Mouse (Mus musculus) intestine, embryonic 14.5 days (tissue): ENCODE measurements at regions not wholly inside any gene's neighbourhood (a gene's known extent, or its start where the extent isn't known, plus 50 kb on each side); places are given as distances from the start of the nearest gene placed in this dataset.

Experiments used
- ATAC-seq: fragments of 200-750 bp; cut with Nextera tagmentation; replicated peaks from 2 replicates; pipeline ENCODE4 v1.8.0; 2017; ENCODE audit warnings: low read depth, moderate number of reproducible peaks, moderate TSS enrichment, moderate library complexity; ENCODE audit not compliant: low FRiP score, low TSS enrichment
- DNase-seq: peaks from one replicate; pipeline ENCODE4 v3.0.0-alpha.2; 2018; ENCODE audit warnings: low spot score
- H3K27ac ChIP-seq: fragments of 300-500 bp; sonication (generic); 2 replicates; pipeline ENCODE4 v1.5.1; 2014; ENCODE audit warnings: low read depth, mild to moderate bottlenecking, control low read depth
- H3K27me3 ChIP-seq: fragments of 300-500 bp; sonication (generic); replicated peaks from 2 replicates; pipeline ENCODE4 v1.6.1; 2014; ENCODE audit warnings: low read length, control low read depth; ENCODE audit not compliant: control insufficient read depth, insufficient read depth
- H3K36me3 ChIP-seq: fragments of 300-500 bp; sonication (generic); 2 replicates; pipeline ENCODE4 v1.6.1; 2014; ENCODE audit warnings: low read length, control low read depth; ENCODE audit not compliant: control insufficient read depth, insufficient read depth
- H3K4me1 ChIP-seq: fragments of 300-500 bp; sonication (generic); replicated peaks from 2 replicates; pipeline ENCODE4 v1.6.1; 2014; ENCODE audit warnings: low read length, control low read depth, mixed read lengths; ENCODE audit not compliant: control insufficient read depth, insufficient read depth
- H3K4me2 ChIP-seq: fragments of 300-500 bp; sonication (generic); 2 replicates; pipeline ENCODE4 v1.6.1; 2014; ENCODE audit warnings: low read length
- H3K4me3 ChIP-seq: fragments of 300-500 bp; sonication (generic); 2 replicates; pipeline ENCODE4 v1.5.1; 2014; ENCODE audit warnings: low read depth, low read length, control low read depth, mixed read lengths
- H3K9ac ChIP-seq: fragments of 300-500 bp; sonication (generic); 2 replicates; pipeline ENCODE4 v1.6.1; 2014; ENCODE audit warnings: mild to moderate bottlenecking, low read length
- H3K9me3 ChIP-seq: fragments of 300-500 bp; sonication (generic); 2 replicates; pipeline ENCODE4 v1.6.1; 2016; ENCODE audit warnings: low read length, control low read depth; ENCODE audit not compliant: control insufficient read depth
- WGBS: fragments of 180-500 bp; shearing (Covaris S2); extraction: QIAGEN DNeasy Blood & Tissue Kit; methylation state at CpG from one replicate; pipeline ENCODE4 v1.1.7; 2014; 5-methylcytosine and 5-hydroxymethylcytosine counted together

DNA sequence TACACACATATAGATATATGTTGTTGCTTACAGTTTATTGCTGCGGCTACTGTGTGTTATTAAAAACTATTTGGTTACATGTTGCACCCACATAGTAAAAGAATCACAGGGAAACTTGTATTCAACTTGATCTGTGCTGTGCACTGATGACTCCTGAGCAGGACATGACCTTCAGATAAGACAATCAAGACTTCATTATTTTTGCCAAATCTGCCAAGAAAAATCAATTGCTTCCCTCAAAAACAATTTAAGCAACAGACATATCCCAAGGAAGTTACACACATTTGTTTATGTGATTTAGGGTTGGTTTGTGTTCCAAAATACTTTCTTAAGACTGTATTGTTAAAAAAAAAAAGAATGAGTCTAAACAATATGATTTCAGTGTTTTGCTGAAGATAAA lies 114.7 kb upstream of the Emcn start:
- Histone ChIP-seq H3K4me1 (no peaks in the 10 kb centered on the region), H3K4me2 (no peak overlapping the region), H3K4me3 (no peak overlapping the region), H3K9me3 (no peaks in the 10 kb centered on the region), H3K36me3 (no peaks in the 10 kb centered on the region), H3K9ac (no peak overlapping the region), H3K27me3 (no peaks in the 10 kb centered on the region), H3K27ac (no peak overlapping the region)
- DNase-seq = no peak
- WGBS = 88% methylated on average over 1 of the region's 1 CpGs
- no peak for ATAC-seq

DNA sequence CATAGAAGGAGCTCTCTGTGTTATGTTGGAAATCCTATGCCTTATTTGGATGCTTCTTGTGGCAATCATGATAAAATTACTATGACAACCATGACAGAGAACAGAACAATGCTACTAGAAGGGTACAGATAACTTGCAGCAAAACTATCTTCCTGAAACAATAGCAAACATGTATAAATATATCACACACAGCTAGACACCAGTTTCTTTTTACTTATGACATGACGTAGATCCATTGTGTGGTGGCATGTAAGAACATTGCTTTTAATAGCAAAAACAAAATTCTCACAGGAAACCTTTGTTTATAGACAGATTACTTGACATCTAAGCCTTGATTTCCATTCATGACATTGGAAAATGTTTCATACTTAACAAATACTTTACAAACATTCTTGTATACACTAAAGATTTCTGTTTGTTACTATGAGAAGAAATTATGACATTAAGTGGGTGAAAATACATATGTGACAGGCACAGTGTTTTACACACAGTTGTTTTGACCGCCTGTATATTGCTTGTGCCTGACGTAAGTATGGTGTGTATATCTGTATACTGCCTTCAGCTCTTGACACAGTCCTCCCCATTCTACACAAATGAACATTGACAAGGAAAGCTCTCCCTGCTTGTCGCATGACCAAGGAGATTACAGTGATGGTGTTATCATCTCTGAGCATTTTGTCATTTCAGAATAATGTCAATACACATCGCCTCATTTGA lies 113.6 kb upstream of the Emcn start:
- no peak overlapping the region for H3K4me3 ChIP-seq
- H3K4me1 ChIP-seq = no peaks in the 10 kb centered on the region
- H3K4me2 ChIP-seq = no peak overlapping the region
- H3K27me3 ChIP-seq = no peaks in the 10 kb centered on the region
- H3K36me3 ChIP-seq = no peaks in the 10 kb centered on the region
- no peak overlapping the region for H3K27ac ChIP-seq
- H3K9me3 ChIP-seq = no peaks in the 10 kb centered on the region
- H3K9ac ChIP-seq = no peak overlapping the region
- DNase-seq (no peak), ATAC-seq (no peak)
- WGBS = 76% methylated on average over 5 of the region's 5 CpGs

DNA sequence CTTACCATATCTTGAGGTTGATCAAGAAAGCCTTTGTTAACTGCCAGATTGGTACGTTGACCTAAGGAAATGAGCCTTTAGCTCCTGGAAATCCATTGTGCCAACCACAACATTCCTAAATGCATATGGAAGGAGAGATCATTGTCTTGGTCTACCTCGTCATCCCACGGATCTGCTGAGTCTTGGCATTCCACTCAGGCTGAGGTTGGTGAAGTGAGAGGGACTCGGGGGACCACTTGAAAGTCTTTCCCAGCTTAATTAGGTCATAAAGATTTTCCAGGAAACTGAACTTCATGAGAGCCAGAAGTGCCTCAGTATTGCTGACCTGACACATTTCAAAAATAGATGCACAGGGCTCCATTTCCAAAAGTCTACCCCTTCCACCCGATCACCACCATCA lies 112.5 kb upstream of the Emcn start:
- WGBS = 83% methylated on average over 5 of the region's 5 CpGs
- ATAC-seq (no peak), DNase-seq (no peak)
- Histone ChIP-seq H3K4me3 (no peak overlapping the region), H3K4me1 (no peaks in the 10 kb centered on the region), H3K27me3 (no peaks in the 10 kb centered on the region), H3K4me2 (no peak overlapping the region), H3K36me3 (no peaks in the 10 kb centered on the region), H3K27ac (no peak overlapping the region), H3K9me3 (no peaks in the 10 kb centered on the region), H3K9ac (no peak overlapping the region)

DNA sequence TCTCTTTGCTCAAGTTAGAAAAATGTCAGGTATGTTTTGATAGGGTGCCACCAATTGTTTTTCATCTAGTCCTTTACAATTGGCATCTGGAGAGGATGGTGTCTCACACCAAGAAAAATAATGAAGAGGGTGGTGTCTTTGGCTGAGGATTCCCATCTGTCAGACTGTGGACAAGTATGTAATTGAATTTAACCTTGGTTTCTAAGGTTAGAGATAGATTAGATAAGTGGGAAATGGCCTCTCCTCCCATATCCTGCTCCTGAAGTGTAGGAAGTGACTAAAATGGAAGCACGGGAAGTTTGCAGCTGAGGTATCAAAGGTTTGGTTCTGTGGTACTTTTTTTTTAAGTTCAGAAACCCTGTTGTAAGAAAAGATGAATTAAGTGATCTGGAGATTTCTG lies 98.0 kb upstream of the Emcn start:
- Histone ChIP-seq H3K4me2 (no peak overlapping the region), H3K4me1 (no peaks in the 10 kb centered on the region), H3K36me3 (no peaks in the 10 kb centered on the region), H3K9me3 (no peaks in the 10 kb centered on the region), H3K27me3 (no peaks in the 10 kb centered on the region), H3K4me3 (no peak overlapping the region), H3K9ac (no peak overlapping the region), H3K27ac (no peak overlapping the region)
- ATAC-seq (no peak), DNase-seq (no peak)
- 55% methylated on average over 1 of the region's 1 CpGs for WGBS

DNA sequence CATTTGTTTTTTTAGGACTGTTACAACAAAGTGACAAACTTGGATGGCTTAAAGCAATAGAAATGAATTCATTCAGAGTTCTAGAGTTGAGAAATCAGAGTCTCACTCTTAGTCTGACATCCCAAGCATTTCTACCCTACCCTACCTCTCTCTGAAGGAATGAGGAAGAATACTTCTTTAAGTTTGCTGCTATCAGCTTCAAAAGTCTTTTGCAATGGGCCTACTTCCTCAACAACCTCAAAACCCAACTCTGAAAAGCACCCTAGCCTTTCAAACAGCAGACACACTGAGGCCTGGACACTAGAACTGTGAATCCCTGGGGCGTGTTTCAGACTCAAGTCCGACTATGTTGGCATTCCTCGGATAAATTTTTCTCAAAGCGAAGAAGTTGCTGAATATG lies 77.0 kb upstream of the Emcn start:
- Histone ChIP-seq H3K9me3 (no peaks in the 10 kb centered on the region), H3K9ac (no peak overlapping the region), H3K36me3 (no peaks in the 10 kb centered on the region), H3K27me3 (no peaks in the 10 kb centered on the region), H3K27ac (no peak overlapping the region), H3K4me2 (no peak overlapping the region), H3K4me1 (no peaks in the 10 kb centered on the region), H3K4me3 (no peak overlapping the region)
- ATAC-seq (no peak), DNase-seq (no peak)
- WGBS = 94% methylated on average over 4 of the region's 4 CpGs

DNA sequence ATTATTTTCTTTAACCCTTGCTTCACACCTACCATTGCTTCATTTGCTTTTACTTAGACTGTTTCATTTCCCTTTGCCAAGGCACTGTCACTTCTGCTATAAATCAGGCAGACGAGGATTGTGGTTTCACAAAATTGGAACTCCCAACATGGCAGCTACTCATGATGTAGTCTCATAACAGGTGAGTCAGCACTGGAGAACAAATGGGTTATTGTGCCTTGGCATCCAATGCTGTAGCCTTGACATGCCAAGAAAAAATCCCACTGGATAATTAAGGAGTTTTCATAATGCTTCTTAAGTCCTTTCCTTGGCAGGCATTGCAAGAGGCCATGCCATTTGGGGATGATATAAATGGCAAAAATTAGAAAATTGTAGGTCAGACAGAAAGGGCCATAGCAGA lies 73.1 kb upstream of the Emcn start:
- Histone ChIP-seq H3K27me3 (no peaks in the 10 kb centered on the region), H3K4me2 (no peak overlapping the region), H3K27ac (no peak overlapping the region), H3K4me3 (no peak overlapping the region), H3K9ac (no peak overlapping the region), H3K4me1 (no peaks in the 10 kb centered on the region), H3K36me3 (no peaks in the 10 kb centered on the region), H3K9me3 (no peaks in the 10 kb centered on the region)
- no peak for DNase-seq
- 89% methylated on average over 1 of the region's 1 CpGs for WGBS
- ATAC-seq = no peak

DNA sequence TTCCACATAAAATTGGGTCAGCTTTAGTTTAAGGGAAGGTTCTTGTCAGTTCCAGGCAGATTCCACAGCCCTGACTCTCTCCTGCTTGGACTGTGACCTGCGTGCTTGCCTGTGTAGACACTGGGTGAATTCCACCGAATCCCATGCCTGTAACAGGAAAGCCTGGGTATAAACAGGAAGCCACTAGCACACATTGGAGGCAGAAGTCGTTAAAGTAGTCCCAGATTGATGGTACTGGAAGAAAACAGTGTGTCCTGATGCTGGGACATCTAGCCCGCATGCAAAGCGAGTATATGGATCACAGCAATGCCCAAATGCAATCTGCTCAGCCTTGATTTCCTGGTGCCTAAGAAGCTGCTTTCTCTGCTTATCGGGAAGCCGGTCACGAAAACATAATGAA lies 65.4 kb upstream of the Emcn start:
- H3K4me2 ChIP-seq = no peak overlapping the region
- no peak overlapping the region for H3K4me3 ChIP-seq
- no peaks in the 10 kb centered on the region for H3K36me3 ChIP-seq
- no peaks in the 10 kb centered on the region for H3K4me1 ChIP-seq
- H3K27me3 ChIP-seq = no peaks in the 10 kb centered on the region
- ATAC-seq (no peak), DNase-seq (no peak)
- no peaks in the 10 kb centered on the region for H3K9me3 ChIP-seq
- H3K27ac ChIP-seq = no peak overlapping the region
- H3K9ac ChIP-seq = no peak overlapping the region
- 56% methylated on average over 8 of the region's 8 CpGs for WGBS

DNA sequence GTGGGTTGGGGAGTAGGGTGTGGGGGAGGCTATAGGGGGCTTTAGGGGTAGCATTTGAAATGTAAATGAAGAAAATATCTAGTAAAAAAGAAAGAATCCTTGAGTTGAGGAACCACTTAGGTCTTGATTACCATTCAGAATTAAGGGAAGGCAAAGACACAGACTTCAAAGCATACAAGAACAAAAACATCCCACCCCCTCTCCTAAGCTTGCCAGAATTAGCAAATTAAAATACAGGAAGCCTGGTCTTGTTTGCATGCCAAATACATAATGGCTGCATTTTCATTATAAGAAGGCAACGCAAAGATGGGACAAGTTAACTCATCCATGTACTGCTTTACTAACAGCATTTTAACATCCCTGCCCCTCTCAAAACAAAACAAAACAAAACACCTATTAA lies 61.6 kb upstream of the Emcn start:
- H3K4me3 ChIP-seq = no peak overlapping the region
- DNase-seq (no peak), ATAC-seq (no peak)
- no peak overlapping the region for H3K4me2 ChIP-seq
- no peaks in the 10 kb centered on the region for H3K27me3 ChIP-seq
- no peak overlapping the region for H3K9ac ChIP-seq
- H3K4me1 ChIP-seq = no peaks in the 10 kb centered on the region
- 93% methylated on average over 1 of the region's 1 CpGs for WGBS
- no peaks in the 10 kb centered on the region for H3K9me3 ChIP-seq
- no peaks in the 10 kb centered on the region for H3K36me3 ChIP-seq
- no peak overlapping the region for H3K27ac ChIP-seq

DNA sequence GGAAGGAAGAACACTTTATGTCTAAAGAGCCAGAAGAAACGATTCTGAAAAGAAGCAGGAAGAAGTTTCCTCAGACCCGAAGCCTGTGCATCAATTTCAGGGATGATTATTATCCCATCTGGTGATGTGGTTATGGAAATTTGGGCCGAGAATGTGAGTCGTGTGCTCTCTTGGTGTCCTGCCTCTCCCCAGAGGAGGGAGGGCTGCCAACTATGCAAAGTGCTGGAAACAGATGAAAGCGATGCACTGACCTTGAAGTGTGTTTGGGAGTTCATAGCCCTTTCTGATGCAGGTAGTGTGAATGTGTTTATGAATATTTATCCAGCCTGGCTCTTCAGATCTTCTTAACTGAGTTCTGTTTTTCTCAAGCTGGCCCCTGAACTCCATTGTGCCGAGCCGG lies 59.8 kb upstream of the Emcn start:
- no peak overlapping the region for H3K27ac ChIP-seq
- WGBS = 89% methylated on average over 7 of the region's 7 CpGs
- no peaks in the 10 kb centered on the region for H3K4me1 ChIP-seq
- H3K4me3 ChIP-seq = no peak overlapping the region
- H3K36me3 ChIP-seq = no peaks in the 10 kb centered on the region
- ATAC-seq (no peak), DNase-seq (no peak)
- no peak overlapping the region for H3K9ac ChIP-seq
- H3K27me3 ChIP-seq = no peaks in the 10 kb centered on the region
- H3K9me3 ChIP-seq = no peaks in the 10 kb centered on the region
- no peak overlapping the region for H3K4me2 ChIP-seq
